9 mouse cellular contexts compared by ENCODE assay signal in the genomic region with DNA sequence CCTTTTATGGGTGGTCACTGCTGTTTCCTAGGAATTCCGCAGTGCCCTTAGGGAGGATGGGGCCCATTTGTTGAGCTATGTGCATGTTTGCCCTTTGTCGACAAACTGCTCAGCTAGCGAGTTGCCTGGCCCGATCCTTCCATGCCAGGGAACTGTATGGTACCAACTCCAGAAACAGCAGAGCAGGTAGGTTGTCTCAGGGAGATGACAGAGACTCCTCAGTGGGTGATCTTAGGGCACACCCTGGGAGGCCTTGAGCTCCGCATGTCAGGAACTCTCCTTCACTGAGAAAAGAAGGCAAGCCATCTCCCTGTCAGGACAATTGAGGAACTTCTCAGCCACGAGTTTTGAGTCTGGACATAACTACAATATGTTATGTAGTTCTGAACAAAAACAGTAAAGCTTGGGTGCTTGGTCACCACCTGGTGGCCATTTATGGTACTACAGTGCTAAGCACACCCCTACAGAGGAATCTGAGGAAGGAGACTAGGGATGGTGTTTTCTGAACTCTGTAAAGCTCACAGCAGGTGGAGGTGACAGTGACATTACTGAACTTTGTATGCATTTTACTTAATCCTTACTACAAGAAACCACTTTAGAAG. TPM values are rescaled to one million over a fixed set of nuclear protein-coding genes. Genes with fewer than 3 reads are reported as not detected.
DNase-seq lines count a peak whose midpoint lies in the region; ATAC-seq and TF ChIP-seq lines count a peak whose summit lies in the region.
"Had no signal": no experiment of that assay in that cellular context is flagged by ENCODE, and none has a peak within 500 bp of the region (broad histone marks: within the 10 kb centered on the region; RNA-seq: fewer than 3 reads in every experiment).

No protein-coding gene starts in this region.

- no peak overlapping the region for H3K4me3 ChIP-seq in embryonic facial prominence, embryonic 10.5 days
- no peak overlapping the region for H3K4me3 ChIP-seq in heart, postnatal 0 days (ENCODE audit: low read depth, low read length)
- H3K4me3 ChIP-seq in liver, embryonic 15.5 days (replicated peaks): no peak overlapping the region
- H3K4me3 ChIP-seq in neural tube, embryonic 11.5 days (ENCODE audit: low read depth, low read length): no peak overlapping the region
- no peak overlapping the region for H3K4me3 ChIP-seq in stomach, embryonic 16.5 days (replicated peaks; ENCODE audit: low read length)
- H3K4me3 ChIP-seq: erythroblast, embryonic 14.5 days had no signal

- H3K9me3 ChIP-seq in embryonic facial prominence, embryonic 10.5 days: no peaks in the 10 kb centered on the region
- H3K9me3 ChIP-seq in heart, postnatal 0 days (replicated peaks; ENCODE audit: control insufficient read depth, low read length): no peaks in the 10 kb centered on the region
- H3K9me3 ChIP-seq in liver, embryonic 15.5 days (replicated peaks): no peaks in the 10 kb centered on the region
- H3K9me3 ChIP-seq in neural tube, embryonic 11.5 days (ENCODE audit: control insufficient read depth, low read length): no peaks in the 10 kb centered on the region
- no peaks in the 10 kb centered on the region for H3K9me3 ChIP-seq in stomach, embryonic 16.5 days (replicated peaks; ENCODE audit: control insufficient read depth, low read length)

- WGBS in embryonic facial prominence, embryonic 10.5 days: 72% methylated on average over 6 of the region's 6 CpGs
- 61% methylated on average over 6 of the region's 6 CpGs for WGBS in heart, postnatal 0 days
- 55% methylated on average over 6 of the region's 6 CpGs for WGBS in liver, embryonic 15.5 days (ENCODE audit: insufficient replicate concordance)
- WGBS in neural tube, embryonic 11.5 days: 78% methylated on average over 6 of the region's 6 CpGs
- 55% methylated on average over 6 of the region's 6 CpGs for WGBS in stomach, embryonic 16.5 days

- peak; percentile 96 for TF ChIP-seq CTCF in heart, postnatal 0 days (IDR thresholded peaks at IDR 0.05; ENCODE audit: low read depth)

- H3K36me3 ChIP-seq in embryonic facial prominence, embryonic 10.5 days (replicated peaks): peaks cover 75% of the 10 kb centered on the region
- peaks cover 49% of the 10 kb centered on the region for H3K36me3 ChIP-seq in heart, postnatal 0 days (replicated peaks; ENCODE audit: control insufficient read depth, insufficient read depth, low read length)
- H3K36me3 ChIP-seq in liver, embryonic 15.5 days (replicated peaks): peaks cover 71% of the 10 kb centered on the region
- H3K36me3 ChIP-seq in neural tube, embryonic 11.5 days (ENCODE audit: control insufficient read depth, insufficient read depth, low read length): peaks cover 11% of the 10 kb centered on the region
- H3K36me3 ChIP-seq in stomach, embryonic 16.5 days (ENCODE audit: control insufficient read depth, insufficient read depth, low read length): peaks cover 15% of the 10 kb centered on the region

- H3K27me3 ChIP-seq in embryonic facial prominence, embryonic 10.5 days (replicated peaks; ENCODE audit: low read depth, poor library complexity, severe bottlenecking): no peaks in the 10 kb centered on the region
- no peaks in the 10 kb centered on the region for H3K27me3 ChIP-seq in heart, postnatal 0 days (ENCODE audit: control insufficient read depth, insufficient read depth, low read length)
- no peaks in the 10 kb centered on the region for H3K27me3 ChIP-seq in liver, embryonic 15.5 days
- no peaks in the 10 kb centered on the region for H3K27me3 ChIP-seq in neural tube, embryonic 11.5 days (ENCODE audit: control insufficient read depth, insufficient read depth, low read length)
- no peaks in the 10 kb centered on the region for H3K27me3 ChIP-seq in stomach, embryonic 16.5 days (ENCODE audit: control insufficient read depth, insufficient read depth, low read length)

- H3K4me1 ChIP-seq in embryonic facial prominence, embryonic 10.5 days: peaks cover 3% of the 10 kb centered on the region; the same call in 1 of the 2 replicates
- H3K4me1 ChIP-seq in heart, postnatal 0 days (ENCODE audit: control insufficient read depth, insufficient read depth): no peaks in the 10 kb centered on the region
- H3K4me1 ChIP-seq in liver, embryonic 15.5 days (replicated peaks): peaks cover 35% of the 10 kb centered on the region
- no peaks in the 10 kb centered on the region for H3K4me1 ChIP-seq in neural tube, embryonic 11.5 days (ENCODE audit: control insufficient read depth, insufficient read depth, low read length)
- peaks cover 12% of the 10 kb centered on the region for H3K4me1 ChIP-seq in stomach, embryonic 16.5 days (ENCODE audit: control insufficient read depth, insufficient read depth, low read length)

- 0 out of 2 replicates have a peak, but pooled peaks have one; percentile 50 for ATAC-seq in heart, postnatal 0 days (ENCODE audit: insufficient read depth, low read depth)
- 0 out of 2 replicates have a peak, but pooled peaks have one; percentile 30 for ATAC-seq in liver, embryonic 15.5 days (ENCODE audit: insufficient read depth)
- no peak for ATAC-seq in neural tube, embryonic 11.5 days (ENCODE audit: insufficient read depth, low FRiP score, low TSS enrichment)
- peak; percentile 38; the same call in 1 of the 2 replicates for ATAC-seq in stomach, embryonic 16.5 days (ENCODE audit: insufficient read depth, low FRiP score)

- TF ChIP-seq EP300 in heart, postnatal 0 days (IDR thresholded peaks at IDR 0.05; ENCODE audit: low read depth): no peak

- H3K4me2 ChIP-seq in heart, postnatal 0 days (ENCODE audit: low read depth, low read length): no peak overlapping the region
- no peak overlapping the region for H3K4me2 ChIP-seq in liver, embryonic 15.5 days
- no peak overlapping the region for H3K4me2 ChIP-seq in neural tube, embryonic 11.5 days (ENCODE audit: low read depth)
- no peak overlapping the region for H3K4me2 ChIP-seq in stomach, embryonic 16.5 days (ENCODE audit: low read depth, low read length)

- H3K27ac ChIP-seq in embryonic facial prominence, embryonic 10.5 days (replicated peaks): no peak overlapping the region
- 0 out of 2 replicates have a peak overlapping the region, but pooled peaks have one; percentile 13 for H3K27ac ChIP-seq in heart, postnatal 0 days (ENCODE audit: low read depth)
- peak overlapping the region; percentile 22; the same call in 1 of the 2 replicates for H3K27ac ChIP-seq in liver, embryonic 15.5 days (replicated peaks)
- no peak overlapping the region for H3K27ac ChIP-seq in neural tube, embryonic 11.5 days (ENCODE audit: low read depth, low read length)
- no peak overlapping the region for H3K27ac ChIP-seq in stomach, embryonic 16.5 days (ENCODE audit: low read length)

- DNase-seq in CD4-positive, CD25-positive, alpha-beta regulatory T cell, adult 2 months (ENCODE audit: low read depth, low spot score): peak; percentile 86
- DNase-seq in adrenal gland, postnatal 14 days: peak; percentile 85
- peak; percentile 68 for DNase-seq in embryonic facial prominence, embryonic 10.5 days (ENCODE audit: low spot score)
- peak; percentile 54 for DNase-seq in heart, postnatal 0 days (ENCODE audit: low spot score)
- DNase-seq in kidney, postnatal 36 days: peak; percentile 78 to 88
- DNase-seq in neural tube, embryonic 11.5 days (ENCODE audit: low spot score): peak; percentile 72

- H3K9ac ChIP-seq in heart, postnatal 0 days (replicated peaks; ENCODE audit: low read depth, low read length): no peak overlapping the region
- no peak overlapping the region for H3K9ac ChIP-seq in liver, embryonic 15.5 days
- no peak overlapping the region for H3K9ac ChIP-seq in neural tube, embryonic 11.5 days (ENCODE audit: low read length)
- no peak overlapping the region for H3K9ac ChIP-seq in stomach, embryonic 16.5 days (ENCODE audit: low read length)

RNA-seq across cellular contexts. Expression of a gene that starts 25.9 kb away (rescaled TPM):
- 829 and 921 TPM in 2 replicates for total RNA-seq in adrenal gland, postnatal 14 days (2021)
- 316 and 334 TPM in 2 replicates for polyA plus RNA-seq in embryonic facial prominence, embryonic 10.5 days (2016; fragmentation: Nextera tagmentation; extraction: Ambion mirVana)
- 88.9 and 108 TPM in 2 replicates for total RNA-seq in heart, postnatal 0 days (2014; rRNA removed; ENCODE audit: low replicate concordance)
- 36.4 and 37.8 TPM in 2 replicates for polyA plus RNA-seq in heart, postnatal 0 days (2015; fragmentation: Nextera tagmentation; extraction: Ambion mirVana)
- 197 and 199 TPM in 2 replicates for polyA plus RNA-seq in liver, embryonic 15.5 days (2015; fragmentation: Nextera tagmentation; extraction: Ambion mirVana)
- polyA plus RNA-seq in neural tube, embryonic 11.5 days (2014; fragmentation: Nextera tagmentation; extraction: Ambion mirVana): 128 and 158 TPM in 2 replicates
- polyA plus RNA-seq in stomach, embryonic 16.5 days (2015; fragmentation: Nextera tagmentation; extraction: Ambion mirVana): 292 and 307 TPM in 2 replicates

RNA-seq across cellular contexts. Expression of a gene that starts 51.9 kb away (rescaled TPM):
- total RNA-seq in adrenal gland, postnatal 14 days (2021): 133 and 145 TPM in 2 replicates
- polyA plus RNA-seq in embryonic facial prominence, embryonic 10.5 days (2016; fragmentation: Nextera tagmentation; extraction: Ambion mirVana): 31.6 and 37.3 TPM in 2 replicates
- 19.3 and 30.1 TPM in 2 replicates for total RNA-seq in heart, postnatal 0 days (2014; rRNA removed; ENCODE audit: low replicate concordance)
- polyA plus RNA-seq in heart, postnatal 0 days (2015; fragmentation: Nextera tagmentation; extraction: Ambion mirVana): 14.9 and 15.8 TPM in 2 replicates
- 20.0 and 21.5 TPM in 2 replicates for polyA plus RNA-seq in liver, embryonic 15.5 days (2015; fragmentation: Nextera tagmentation; extraction: Ambion mirVana)
- polyA plus RNA-seq in neural tube, embryonic 11.5 days (2014; fragmentation: Nextera tagmentation; extraction: Ambion mirVana): 30.7 and 36.4 TPM in 2 replicates
- 54.8 and 56.5 TPM in 2 replicates for polyA plus RNA-seq in stomach, embryonic 16.5 days (2015; fragmentation: Nextera tagmentation; extraction: Ambion mirVana)

Comparison
In these comparisons a context has a peak if more than half of its experiments do, and no peak if none do; other contexts are left out.
1. H3K27ac ChIP-seq: peak in heart, postnatal 0 days (single experiment) and liver, embryonic 15.5 days (single experiment); none in embryonic facial prominence, embryonic 10.5 days (single experiment), neural tube, embryonic 11.5 days (single experiment) and stomach, embryonic 16.5 days (single experiment).
2. Peak in every context shown above with its lines, with median percentiles within 50 percentile points of each other: DNase-seq.